Mouse (Mus musculus) liver, embryonic 15.5 days (tissue): ENCODE measurements around the gene Tmem104. TPM values are rescaled to one million over a fixed set of nuclear protein-coding genes. Genes with fewer than 3 reads are reported as not detected.

Experiments
- microRNA-seq: library from miRNA; unstranded; fragments of <30 nt; microRNA quantifications from one replicate; pipeline ENCODE4, GENCODE M21; 2016
- polyA plus RNA-seq: library from polyadenylated mRNA; unstranded; fragments of >200 nt; fragmentation: Nextera tagmentation; extraction: Ambion mirVana; gene quantifications from 2 replicates; pipeline ENCODE4 v1.2.1, GENCODE M21; 2015

Tmem104 gene
- polyA plus RNA-seq, 1 experiment from 2014 or later = 6.0 TPM

Small RNA genes lying within 50 kb of the gene (microRNA-seq; reads per million reads assigned to microRNA genes)
- not detected for gene Gm25837

Other genes with a start within 250 kb of the Tmem104 start
- gene Cd300c, start 218.3 kb upstream of the Tmem104 start, polyA plus RNA-seq = not detected in 2 replicates
- 1.2 and 1.3 TPM in 2 replicates for gene Cd300ld, start 197.6 kb upstream of the Tmem104 start, polyA plus RNA-seq
- 8.7 and 9.5 TPM in 2 replicates for gene Cd300c2, start 185.6 kb upstream of the Tmem104 start, polyA plus RNA-seq
- gene Cd300ld2, start 171.3 kb upstream of the Tmem104 start, polyA plus RNA-seq = not detected in 2 replicates
- not detected in 2 replicates for gene Cd300ld4, start 160.5 kb upstream of the Tmem104 start, polyA plus RNA-seq
- not detected in 2 replicates for gene Cd300ld5, start 149.7 kb upstream of the Tmem104 start, polyA plus RNA-seq
- not detected in 2 replicates for gene Cd300ld3, start 139.1 kb upstream of the Tmem104 start, polyA plus RNA-seq
- 0.67 and 0.89 TPM in 2 replicates for gene Cd300e, start 125.3 kb upstream of the Tmem104 start, polyA plus RNA-seq
- 2.2 and 2.3 TPM in 2 replicates for gene Rab37, start 96.1 kb upstream of the Tmem104 start, polyA plus RNA-seq
- gene Cd300lf, start 53.5 kb upstream of the Tmem104 start, polyA plus RNA-seq = 4.5 and 4.8 TPM in 2 replicates
- 76.4 and 82.1 TPM in 2 replicates for gene Slc9a3r1, start 24.1 kb upstream of the Tmem104 start, polyA plus RNA-seq
- gene Nat9, start 372 bp downstream of the Tmem104 start, polyA plus RNA-seq = 9.9 and 11.6 TPM in 2 replicates
- gene Grin2c, start 79.8 kb downstream of the Tmem104 start, polyA plus RNA-seq = 0.05 TPM in 2 replicates
- 19.5 and 21.1 TPM in 2 replicates for gene Fdxr, start 89.6 kb downstream of the Tmem104 start, polyA plus RNA-seq
- 3.4 and 4.1 TPM in 2 replicates for gene Fads6, start 110.2 kb downstream of the Tmem104 start, polyA plus RNA-seq
- not detected in 2 replicates for gene Otop2, start 119.7 kb downstream of the Tmem104 start, polyA plus RNA-seq
- 0.20 and 0.22 TPM in 2 replicates for gene Ush1g, start 134.6 kb downstream of the Tmem104 start, polyA plus RNA-seq
- gene Otop3, start 147.2 kb downstream of the Tmem104 start, polyA plus RNA-seq = not detected in 2 replicates
- 1.1 and 1.5 TPM in 2 replicates for gene Hid1, start 180.3 kb downstream of the Tmem104 start, polyA plus RNA-seq
- gene Cdr2l, start 194.4 kb downstream of the Tmem104 start, polyA plus RNA-seq = 1.2 and 1.3 TPM in 2 replicates
- gene Mrpl58, start 216.3 kb downstream of the Tmem104 start, polyA plus RNA-seq = 78.1 and 78.7 TPM in 2 replicates
- 453 and 509 TPM in 2 replicates for gene Atp5h, start 232.5 kb downstream of the Tmem104 start, polyA plus RNA-seq
- 4.4 and 5.6 TPM in 2 replicates for gene Kctd2, start 232.6 kb downstream of the Tmem104 start, polyA plus RNA-seq